Comparison of ENCODE assay signal across 8 mouse cellular contexts in genomic region chr12:3834373-3835314, GRCm38 (mm10). TPM values are rescaled to one million over a fixed set of nuclear protein-coding genes. Genes with fewer than 3 reads are reported as not detected.
DNase-seq lines count a peak whose midpoint lies in the region; ATAC-seq and TF ChIP-seq lines count a peak whose summit lies in the region.

No protein-coding gene starts in this region.

- peaks cover 50% of the 10 kb centered on the region for H3K36me3 ChIP-seq in heart, embryonic 13.5 days
- no peaks in the 10 kb centered on the region; the same call in 1 of the 2 replicates for H3K36me3 ChIP-seq in limb, embryonic 11.5 days (ENCODE audit: control insufficient read depth, insufficient read depth, low read length)
- H3K36me3 ChIP-seq in midbrain, embryonic 13.5 days, result peaks cover 35% of the 10 kb centered on the region

- peak overlapping the region; percentile 68 for H3K4me2 ChIP-seq in heart, embryonic 13.5 days
- peak overlapping the region; percentile 36 for H3K4me2 ChIP-seq in limb, embryonic 11.5 days (ENCODE audit: low read depth, severe bottlenecking)
- H3K4me2 ChIP-seq in midbrain, embryonic 13.5 days (replicated peaks), result peak overlapping the region; percentile 34

- no peak for DNase-seq in lung, adult 2 months
- DNase-seq in lung, postnatal 25 days (ENCODE audit: low spot score), result no peak
- peak; percentile 70 for DNase-seq in brain, embryonic 14.5 days (ENCODE audit: low read depth)
- peak; percentile 67 for DNase-seq in limb, embryonic 11.5 days (ENCODE audit: low spot score)
- DNase-seq in thymus, postnatal 0 days (ENCODE audit: low spot score), result peak; percentile 74
- DNase-seq in layer of hippocampus, postnatal 14 days (ENCODE audit: low spot score in 2 of 2), result no peak

- WGBS in lung, adult 2 months, result 23% methylated on average over 21 of the region's 21 CpGs
- WGBS in heart, embryonic 13.5 days, result 8% methylated on average over 21 of the region's 21 CpGs
- WGBS in limb, embryonic 11.5 days, result 10% methylated on average over 21 of the region's 21 CpGs
- WGBS in midbrain, embryonic 13.5 days, result 10% methylated on average over 21 of the region's 21 CpGs

- no peaks in the 10 kb centered on the region for H3K9me3 ChIP-seq in heart, embryonic 13.5 days
- H3K9me3 ChIP-seq in limb, embryonic 11.5 days (ENCODE audit: control insufficient read depth, low read length), result no peaks in the 10 kb centered on the region
- H3K9me3 ChIP-seq in midbrain, embryonic 13.5 days, result no peaks in the 10 kb centered on the region

- peak overlapping the region; percentile 92 for H3K27ac ChIP-seq in heart, embryonic 13.5 days (replicated peaks)
- H3K27ac ChIP-seq in limb, embryonic 11.5 days (replicated peaks; ENCODE audit: low read depth, low read length), result peak overlapping the region; percentile 79
- peak overlapping the region; percentile 59 for H3K27ac ChIP-seq in midbrain, embryonic 13.5 days

- peak overlapping the region; percentile 77 for H3K9ac ChIP-seq in heart, embryonic 13.5 days
- peak overlapping the region; percentile 52 for H3K9ac ChIP-seq in limb, embryonic 11.5 days (ENCODE audit: low read length)
- peak overlapping the region; percentile 52 for H3K9ac ChIP-seq in midbrain, embryonic 13.5 days (replicated peaks)

- H3K27me3 ChIP-seq in heart, embryonic 13.5 days (replicated peaks), result no peaks in the 10 kb centered on the region
- H3K27me3 ChIP-seq in limb, embryonic 11.5 days (ENCODE audit: control insufficient read depth, insufficient read depth, low read length), result no peaks in the 10 kb centered on the region
- no peaks in the 10 kb centered on the region for H3K27me3 ChIP-seq in midbrain, embryonic 13.5 days

- TF ChIP-seq CTCF in lung, adult 2 months (IDR thresholded peaks at IDR 0.05; ENCODE audit: insufficient read depth, low read length), result peak; percentile 26; the same call in 1 of the 2 replicates
- peak; percentile 37; the same call in 1 of the 2 replicates for TF ChIP-seq CTCF in brain, embryonic 14.5 days (IDR thresholded peaks at IDR 0.05; ENCODE audit: borderline replicate concordance, extremely low read depth, insufficient read depth, insufficient read length)

- peak; percentile 38; the same call in 1 of the 2 replicates for ATAC-seq in heart, embryonic 13.5 days (ENCODE audit: extremely low read depth, insufficient number of reproducible peaks, low FRiP score, low TSS enrichment)
- peak; percentile 60 for ATAC-seq in limb, embryonic 11.5 days (ENCODE audit: insufficient number of reproducible peaks, low FRiP score, low TSS enrichment, low read depth)
- ATAC-seq in midbrain, embryonic 13.5 days, result peak; percentile 61

- H3K4me1 ChIP-seq in lung, adult 2 months (ENCODE audit: control insufficient read depth, insufficient read depth, low read length), result peaks cover 32% of the 10 kb centered on the region
- peaks cover 54% of the 10 kb centered on the region for H3K4me1 ChIP-seq in heart, embryonic 13.5 days
- peaks cover 27% of the 10 kb centered on the region for H3K4me1 ChIP-seq in limb, embryonic 11.5 days (ENCODE audit: control insufficient read depth, insufficient read depth, low read length)
- H3K4me1 ChIP-seq in midbrain, embryonic 13.5 days (replicated peaks), result peaks cover 33% of the 10 kb centered on the region

- H3K4me3 ChIP-seq in lung, adult 2 months (replicated peaks; ENCODE audit: extremely low read depth, low read depth, low read length), result peak overlapping the region; percentile 38
- H3K4me3 ChIP-seq in heart, embryonic 13.5 days, result peak overlapping the region; percentile 33
- peak overlapping the region; percentile 14; the same call in 1 of the 2 replicates for H3K4me3 ChIP-seq in limb, embryonic 11.5 days (ENCODE audit: low read depth, low read length)
- no peak overlapping the region for H3K4me3 ChIP-seq in midbrain, embryonic 13.5 days (replicated peaks)

- TF ChIP-seq POLR2A in lung, adult 2 months (IDR thresholded peaks at IDR 0.05; ENCODE audit: borderline replicate concordance, extremely low read depth, low read depth, low read length), result no peak
- no peak for TF ChIP-seq POLR2A in brain, embryonic 14.5 days (IDR thresholded peaks at IDR 0.05; ENCODE audit: borderline replicate concordance, extremely low read depth, insufficient read depth, insufficient read length, poor library complexity, severe bottlenecking)

RNA-seq across cellular contexts. Expression of gene Dnmt3a, which starts 28.8 kb away (rescaled TPM):
- polyA plus RNA-seq in lung, adult 2 months (2012; rRNA removed), result 14.6 and 14.7 TPM in 2 replicates
- 36.2 and 54.8 TPM in 2 replicates for polyA plus RNA-seq in brain, embryonic 14.5 days (2012; rRNA removed)
- polyA plus RNA-seq in heart, embryonic 13.5 days (2015; fragmentation: Nextera tagmentation; extraction: Ambion mirVana), result 94.2 and 108 TPM in 2 replicates
- polyA plus RNA-seq in limb, embryonic 11.5 days (2014; fragmentation: Nextera tagmentation; extraction: Ambion mirVana), result 158 and 179 TPM in 2 replicates
- polyA plus RNA-seq in midbrain, embryonic 13.5 days (2015; fragmentation: Nextera tagmentation; extraction: Ambion mirVana), result 111 and 124 TPM in 2 replicates
- polyA plus RNA-seq in thymus, postnatal 0 days (2015; fragmentation: Nextera tagmentation; extraction: Ambion mirVana), result 86.5 and 86.6 TPM in 2 replicates
- total RNA-seq in layer of hippocampus, postnatal 14 days (2021), result 100 to 1,000 TPM; 272 to 273 TPM

Comparison
In these comparisons a context has a peak if more than half of its experiments do, and no peak if none do; other contexts are left out.
1. DNase-seq: peak in brain, embryonic 14.5 days (single experiment), limb, embryonic 11.5 days (single experiment) and thymus, postnatal 0 days (single experiment); none in lung, adult 2 months (single experiment), lung, postnatal 25 days (single experiment) and layer of hippocampus, postnatal 14 days (0 of 2).
2. Peak in every context shown above with its lines, with median percentiles within 50 percentile points of each other: ATAC-seq, H3K27ac ChIP-seq, H3K4me2 ChIP-seq and H3K9ac ChIP-seq.